Mouse (Mus musculus): ENCODE results near the gene Ogdh. TPM values are rescaled to one million over a fixed set of nuclear protein-coding genes. Genes with fewer than 3 reads are reported as not detected.
A peak's percentile ranks its signal among the peaks of the same experiment; 100 is the strongest.

The Ogdh gene
- polyA plus RNA-seq, 1 experiment, result 102 TPM

GRCm38 (mm10) chr11:6388726-6389413 lies 97.4 kb downstream of the Ogdh start, which contains the start of gene Zmiz2:
Gene Zmiz2 (plus strand): TSS chr11:6389074.
- Histone ChIP-seq H3K79me3 (ENCODE audit: low read depth) (peaks cover 13% of the 10 kb centered on the region), H3K27me3 (ENCODE audit: control insufficient read depth, insufficient read depth, insufficient read length) (no peaks in the 10 kb centered on the region), H3K4me3 (ENCODE audit: insufficient read depth, poor library complexity, severe bottlenecking) (peak within 1 kb of the TSS; percentile 93), H3K79me2 (ENCODE audit: control insufficient read depth, insufficient read depth) (peaks cover 38% of the 10 kb centered on the region), H3K36me3 (ENCODE audit: control insufficient read depth, insufficient read depth) (peaks cover 4% of the 10 kb centered on the region), H3ac (ENCODE audit: control insufficient read depth, insufficient read length, low read depth) (peak within 1 kb of the TSS; percentile 86)
- no peak for TF ChIP-seq MAX (IDR thresholded peaks at IDR 0.05)
- TF ChIP-seq CTCF (IDR thresholded peaks at IDR 0.05; ENCODE audit: control insufficient read depth, insufficient read depth, insufficient read length), result no peak
- no peak for TF ChIP-seq FOSL1 (IDR thresholded peaks at IDR 0.05; ENCODE audit: insufficient read depth, low read length, poor library complexity, severe bottlenecking)
- no peak for TF ChIP-seq CEBPB (IDR thresholded peaks at IDR 0.05; ENCODE audit: low read depth)
- no peak for TF ChIP-seq USF1 (IDR thresholded peaks at IDR 0.05; ENCODE audit: low read depth)
- no peak for TF ChIP-seq MYOG (IDR thresholded peaks at IDR 0.05; ENCODE audit: control insufficient read depth, extremely low read depth, insufficient read length)
- no peak for TF ChIP-seq MYOD1 (IDR thresholded peaks at IDR 0.05; ENCODE audit: control insufficient read depth, insufficient read length, low read depth)

GRCm38 (mm10) chr11:6389483-6389921 lies 98.1 kb downstream of the Ogdh start:
- no peak for TF ChIP-seq CTCF (IDR thresholded peaks at IDR 0.05; ENCODE audit: control insufficient read depth, insufficient read depth, insufficient read length)
- TF ChIP-seq MYOD1 (IDR thresholded peaks at IDR 0.05; ENCODE audit: control insufficient read depth, insufficient read length, low read depth), result no peak
- H3K36me3 ChIP-seq (ENCODE audit: control insufficient read depth, insufficient read depth), result peaks cover 4% of the 10 kb centered on the region
- peaks cover 38% of the 10 kb centered on the region for H3K79me2 ChIP-seq (ENCODE audit: control insufficient read depth, insufficient read depth)
- H3ac ChIP-seq (ENCODE audit: control insufficient read depth, insufficient read length, low read depth), result peak overlapping the region; percentile 75
- no peaks in the 10 kb centered on the region for H3K27me3 ChIP-seq (ENCODE audit: control insufficient read depth, insufficient read depth, insufficient read length)
- H3K79me3 ChIP-seq (ENCODE audit: low read depth), result peaks cover 13% of the 10 kb centered on the region
- H3K4me3 ChIP-seq (ENCODE audit: insufficient read depth, poor library complexity, severe bottlenecking), result peak overlapping the region; percentile 93

- TF ChIP-seq MAX (IDR thresholded peaks at IDR 0.05) (no peak), CTCF (IDR thresholded peaks at IDR 0.05; ENCODE audit: control insufficient read depth, insufficient read depth, insufficient read length) (no peak), FOSL1 (IDR thresholded peaks at IDR 0.05; ENCODE audit: insufficient read depth, low read length, poor library complexity, severe bottlenecking) (no peak), MYOG (IDR thresholded peaks at IDR 0.05; ENCODE audit: control insufficient read depth, extremely low read depth, insufficient read length) (no peak), USF1 (IDR thresholded peaks at IDR 0.05; ENCODE audit: low read depth) (no peak), CEBPB (IDR thresholded peaks at IDR 0.05; ENCODE audit: low read depth) (no peak), MYOD1 (IDR thresholded peaks at IDR 0.05; ENCODE audit: control insufficient read depth, insufficient read length, low read depth) (no peak)
- H3K4me3 ChIP-seq (ENCODE audit: insufficient read depth, poor library complexity, severe bottlenecking), result peak overlapping the region; percentile 93
- H3ac ChIP-seq (ENCODE audit: control insufficient read depth, insufficient read length, low read depth), result no peak overlapping the region
- peaks cover 38% of the 10 kb centered on the region for H3K79me2 ChIP-seq (ENCODE audit: control insufficient read depth, insufficient read depth)
- H3K27me3 ChIP-seq (ENCODE audit: control insufficient read depth, insufficient read depth, insufficient read length), result no peaks in the 10 kb centered on the region
- peaks cover 13% of the 10 kb centered on the region for H3K79me3 ChIP-seq (ENCODE audit: low read depth)
- H3K36me3 ChIP-seq (ENCODE audit: control insufficient read depth, insufficient read depth), result peaks cover 8% of the 10 kb centered on the region
Observed at GRCm38 (mm10) chr11:6390376-6391053, 99.1 kb downstream of the Ogdh start.

DNA sequence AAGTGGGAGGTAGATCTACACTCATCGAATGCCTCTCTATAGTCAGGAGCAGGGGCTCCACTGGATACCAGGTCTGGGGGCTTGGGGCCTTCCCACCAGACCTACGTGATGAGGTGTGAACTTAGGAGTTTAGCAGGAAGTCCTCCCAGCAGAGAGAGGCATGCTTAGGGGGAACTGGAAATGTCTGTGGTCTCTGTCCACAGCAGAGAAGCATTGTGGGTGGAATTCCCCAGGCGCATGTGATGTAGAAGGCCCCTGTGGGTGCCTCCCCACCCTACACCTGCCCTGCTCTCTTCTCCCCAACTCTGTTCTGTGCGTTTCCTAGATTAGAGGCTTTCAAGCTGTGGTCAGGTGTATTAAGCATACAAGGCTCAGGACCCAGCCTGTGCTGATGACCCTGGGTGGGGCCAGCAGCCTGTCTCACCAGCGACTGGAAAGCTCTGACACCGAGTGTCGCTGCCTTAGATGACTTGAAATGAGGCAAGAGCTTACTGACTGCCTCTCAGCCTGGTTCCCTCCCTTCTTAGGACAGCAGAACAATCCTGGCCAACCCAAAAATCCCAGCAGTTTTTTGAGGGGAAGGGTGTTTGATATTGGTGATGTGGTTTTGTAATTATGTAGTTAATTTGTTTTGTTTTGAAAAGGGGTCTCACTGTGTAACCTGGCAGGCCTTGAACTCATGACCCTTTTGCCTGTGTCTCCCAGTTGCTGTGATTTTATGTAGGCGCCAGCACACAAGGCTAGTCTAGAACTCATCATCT lies 100.3 kb downstream of the Ogdh start:
- H3K79me3 ChIP-seq (ENCODE audit: low read depth), result peaks cover 13% of the 10 kb centered on the region
- no peak overlapping the region for H3K4me3 ChIP-seq (ENCODE audit: insufficient read depth, poor library complexity, severe bottlenecking)
- peaks cover 38% of the 10 kb centered on the region for H3K79me2 ChIP-seq (ENCODE audit: control insufficient read depth, insufficient read depth)
- TF ChIP-seq CTCF (IDR thresholded peaks at IDR 0.05; ENCODE audit: control insufficient read depth, insufficient read depth, insufficient read length) (no peak), MAX (IDR thresholded peaks at IDR 0.05) (no peak), USF1 (IDR thresholded peaks at IDR 0.05; ENCODE audit: low read depth) (no peak), MYOD1 (IDR thresholded peaks at IDR 0.05; ENCODE audit: control insufficient read depth, insufficient read length, low read depth) (no peak)
- no peaks in the 10 kb centered on the region for H3K27me3 ChIP-seq (ENCODE audit: control insufficient read depth, insufficient read depth, insufficient read length)
- H3K36me3 ChIP-seq (ENCODE audit: control insufficient read depth, insufficient read depth), result peaks cover 8% of the 10 kb centered on the region
- no peak overlapping the region for H3ac ChIP-seq (ENCODE audit: control insufficient read depth, insufficient read length, low read depth)

DNA sequence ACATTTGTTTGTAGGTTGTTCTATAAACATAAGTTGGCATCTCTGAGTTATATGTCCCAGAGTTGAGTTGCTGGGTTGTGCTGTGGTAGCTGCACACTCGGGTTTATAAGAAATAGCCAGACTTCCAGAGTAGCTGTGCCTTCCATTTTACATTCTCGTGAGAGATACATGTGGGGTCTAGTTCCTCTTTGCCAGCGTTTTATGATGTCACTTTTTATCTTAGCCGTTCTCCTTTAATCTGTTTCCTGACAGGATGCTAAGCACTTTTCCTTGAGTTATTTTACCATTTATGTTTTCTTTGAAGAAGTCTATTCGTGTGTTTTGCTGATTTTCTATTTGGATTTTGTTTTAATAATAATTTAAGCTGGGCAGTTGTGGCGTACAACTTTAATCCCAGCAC lies 101.4 kb downstream of the Ogdh start:
- Histone ChIP-seq H3K36me3 (ENCODE audit: control insufficient read depth, insufficient read depth) (peaks cover 18% of the 10 kb centered on the region), H3K79me2 (ENCODE audit: control insufficient read depth, insufficient read depth) (peaks cover 38% of the 10 kb centered on the region)
- TF ChIP-seq MAX (IDR thresholded peaks at IDR 0.05) (no peak), MYOG (IDR thresholded peaks at IDR 0.05; ENCODE audit: control insufficient read depth, extremely low read depth, insufficient read length) (no peak), USF1 (IDR thresholded peaks at IDR 0.05; ENCODE audit: low read depth) (no peak), MYOD1 (IDR thresholded peaks at IDR 0.05; ENCODE audit: control insufficient read depth, insufficient read length, low read depth) (no peak), FOSL1 (IDR thresholded peaks at IDR 0.05; ENCODE audit: insufficient read depth, low read length, poor library complexity, severe bottlenecking) (no peak), CEBPB (IDR thresholded peaks at IDR 0.05; ENCODE audit: low read depth) (no peak), CTCF (IDR thresholded peaks at IDR 0.05; ENCODE audit: control insufficient read depth, insufficient read depth, insufficient read length) (no peak)

More for the DNA sequence above, 101.4 kb downstream of the Ogdh start:
- Histone ChIP-seq H3K27me3 (ENCODE audit: control insufficient read depth, insufficient read depth, insufficient read length) (no peaks in the 10 kb centered on the region), H3K79me3 (ENCODE audit: low read depth) (peaks cover 13% of the 10 kb centered on the region), H3ac (ENCODE audit: control insufficient read depth, insufficient read length, low read depth) (no peak overlapping the region), H3K4me3 (ENCODE audit: insufficient read depth, poor library complexity, severe bottlenecking) (no peak overlapping the region)

All from C2C12 (cell line).